Mouse (Mus musculus): ENCODE results near the gene 4930503E14Rik. TPM values are rescaled to one million over a fixed set of nuclear protein-coding genes. Genes with fewer than 3 reads are reported as not detected.
"Not testable (repeated sequence)": the region's sequence is repeated elsewhere in the genome, so short reads cannot be mapped to it uniquely, and the experiment has no call there.

4930503E14Rik gene
- polyA plus RNA-seq (2012; rRNA removed), result 6.8 and 7.4 TPM in 2 replicates

DNA sequence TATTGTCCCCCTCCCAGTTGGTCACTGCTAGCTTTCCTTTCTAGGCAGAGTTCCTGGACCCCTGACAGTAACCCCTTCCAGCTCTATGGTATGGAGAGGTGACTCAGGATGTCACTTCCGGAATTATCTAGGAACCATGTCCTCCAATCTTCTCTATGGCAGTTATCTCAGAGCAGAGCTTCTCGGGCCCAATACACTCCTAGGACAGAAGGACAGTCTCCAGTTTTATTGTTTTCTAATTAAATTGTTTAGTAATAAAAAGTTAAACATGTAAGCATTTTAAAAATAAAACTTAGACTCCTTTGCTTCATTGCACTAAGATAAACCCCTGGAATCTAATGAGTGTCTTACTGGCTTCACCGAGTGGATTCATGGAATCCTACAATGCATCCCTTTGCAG is at the start of gene 4930503E14Rik:
4930503E14Rik (minus strand) TSS at position 101 of the 400 bp plus-strand sequence.
- not testable (repeated sequence) for H3K27me3 ChIP-seq (ENCODE audit: control insufficient read depth, insufficient read depth, low read length); H3K4me1 ChIP-seq (ENCODE audit: control insufficient read depth, insufficient read depth, low read length); H3K27ac ChIP-seq (ENCODE audit: control insufficient read depth, insufficient read depth, low read depth, low read length); H3K36me3 ChIP-seq (ENCODE audit: control insufficient read depth, insufficient read depth, low read length)
- H3K4me3 ChIP-seq (ENCODE audit: control insufficient read depth, low read depth, low read length), result peak within 1 kb of the TSS; percentile 3

DNA sequence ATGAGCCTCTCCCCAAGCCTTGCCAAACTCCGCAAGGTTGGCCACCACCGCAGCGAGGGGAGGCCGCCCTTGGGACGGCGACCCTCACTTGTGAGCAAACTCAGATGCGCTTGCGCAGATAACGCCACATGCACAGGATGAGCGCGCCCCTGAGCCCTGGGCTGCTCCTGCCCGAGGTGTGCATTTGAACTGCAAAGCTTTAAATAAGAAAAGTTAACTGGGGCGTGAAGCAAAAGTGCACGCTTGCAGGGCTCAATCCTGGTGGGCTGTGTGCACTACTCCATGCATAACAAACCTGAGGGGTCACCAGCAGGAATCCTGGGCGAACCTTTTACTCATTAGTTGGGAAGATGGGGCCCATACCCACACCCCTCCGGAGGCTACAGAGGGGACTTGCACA is 35.0 kb upstream of the 4930503E14Rik start:
- Histone ChIP-seq H3K4me1 (ENCODE audit: control insufficient read depth, insufficient read depth, low read length) (peaks cover 4% of the 10 kb centered on the region; the same call in 1 of the 2 replicates), H3K27ac (ENCODE audit: control insufficient read depth, insufficient read depth, low read depth, low read length) (no peak overlapping the region), H3K27me3 (ENCODE audit: control insufficient read depth, insufficient read depth, low read length) (no peaks in the 10 kb centered on the region), H3K4me3 (ENCODE audit: control insufficient read depth, low read depth, low read length) (no peak overlapping the region), H3K36me3 (ENCODE audit: control insufficient read depth, insufficient read depth, low read length) (no peaks in the 10 kb centered on the region)
- TF ChIP-seq CTCF (IDR thresholded peaks at IDR 0.05; ENCODE audit: control insufficient read depth, insufficient read depth, insufficient replicate concordance, low read depth, low read length) (no peak), POLR2A (IDR thresholded peaks at IDR 0.05; ENCODE audit: control insufficient read depth, low read depth, low read length) (no peak)

DNA sequence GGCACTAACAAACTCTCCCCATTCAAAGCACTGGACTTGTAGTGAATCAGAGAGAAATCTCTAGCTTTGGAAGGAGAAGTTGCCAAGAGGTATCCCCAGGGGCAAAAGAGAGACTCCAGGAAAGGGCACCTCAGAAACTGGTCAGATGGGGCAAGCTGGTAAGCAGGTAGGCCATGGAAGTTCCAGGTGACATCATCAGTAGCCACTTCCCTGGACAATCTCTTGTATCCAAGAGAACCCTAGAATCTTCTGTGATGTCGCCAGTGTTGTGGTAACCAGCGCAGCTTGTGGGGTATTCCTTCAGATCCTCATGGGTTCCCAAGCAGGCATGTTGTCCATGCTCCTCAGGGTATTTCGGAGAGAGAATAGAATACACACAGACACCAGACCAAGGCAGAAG is 15.7 kb downstream of the 4930503E14Rik start, which contains the start of gene Gm8212:
Gm8212 (plus strand) TSS at position 301 of the 400 bp plus-strand sequence.
- H3K4me1 ChIP-seq (ENCODE audit: control insufficient read depth, insufficient read depth, low read length); H3K27ac ChIP-seq (ENCODE audit: control insufficient read depth, insufficient read depth, low read depth, low read length); H3K36me3 ChIP-seq (ENCODE audit: control insufficient read depth, insufficient read depth, low read length); H3K27me3 ChIP-seq (ENCODE audit: control insufficient read depth, insufficient read depth, low read length): not testable (repeated sequence)
- peak within 1 kb of the TSS; percentile 70 for H3K4me3 ChIP-seq (ENCODE audit: control insufficient read depth, low read depth, low read length)

DNA sequence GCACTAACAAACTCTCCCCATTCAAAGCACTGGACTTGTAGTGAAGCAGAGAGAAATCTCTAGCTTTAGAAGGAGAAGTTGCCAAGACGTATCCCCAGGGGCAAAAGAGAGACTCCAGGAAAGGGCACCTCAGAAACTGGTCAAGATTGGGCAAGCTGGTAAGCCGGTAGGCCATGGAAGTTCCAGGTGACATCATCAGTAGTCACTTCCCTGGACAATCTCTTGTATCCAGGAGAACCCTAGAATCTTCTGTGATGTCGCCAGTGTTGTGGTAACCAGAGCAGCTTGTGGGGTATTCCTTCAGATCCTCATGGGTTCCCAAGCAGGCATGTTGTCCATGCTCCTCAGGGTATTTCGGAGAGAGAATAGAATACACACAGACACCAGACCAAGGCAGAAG is 89.5 kb downstream of the 4930503E14Rik start, which contains the start of gene Gm3327:
Gm3327 (plus strand) TSS at position 301 of the 400 bp plus-strand sequence.
- H3K4me1 ChIP-seq (ENCODE audit: control insufficient read depth, insufficient read depth, low read length); H3K36me3 ChIP-seq (ENCODE audit: control insufficient read depth, insufficient read depth, low read length); H3K27me3 ChIP-seq (ENCODE audit: control insufficient read depth, insufficient read depth, low read length); H3K27ac ChIP-seq (ENCODE audit: control insufficient read depth, insufficient read depth, low read depth, low read length): not testable (repeated sequence)
- peak within 1 kb of the TSS; percentile 59 for H3K4me3 ChIP-seq (ENCODE audit: control insufficient read depth, low read depth, low read length)

Other genes with a start within 250 kb of the 4930503E14Rik start
- not detected in 2 replicates for gene Ang6, start 211.0 kb downstream of the 4930503E14Rik start, polyA plus RNA-seq (2012; rRNA removed)
- 0.27 and 1.0 TPM in 2 replicates for gene Ear2, start 110.6 kb downstream of the 4930503E14Rik start, polyA plus RNA-seq (2012; rRNA removed)
- 2.8 and 4.1 TPM in 2 replicates for gene Gm3327, start 89.4 kb downstream of the 4930503E14Rik start, polyA plus RNA-seq (2012; rRNA removed)
- gene Gm8212, start 15.6 kb downstream of the 4930503E14Rik start, polyA plus RNA-seq (2012; rRNA removed), result 0.63 and 2.4 TPM in 2 replicates
- 3.3 TPM in 2 replicates for gene Gm8220, start 72.3 kb upstream of the 4930503E14Rik start, polyA plus RNA-seq (2012; rRNA removed)
- gene Gm5930, start 125.3 kb upstream of the 4930503E14Rik start, polyA plus RNA-seq (2012; rRNA removed), result 2.2 and 3.0 TPM in 2 replicates
- gene Gm8229, start 152.1 kb upstream of the 4930503E14Rik start, polyA plus RNA-seq (2012; rRNA removed), result 1.2 and 1.7 TPM in 2 replicates
- 1.5 and 1.6 TPM in 2 replicates for gene Gm3371, start 197.4 kb upstream of the 4930503E14Rik start, polyA plus RNA-seq (2012; rRNA removed)
- gene Gm8232, start 220.4 kb upstream of the 4930503E14Rik start, polyA plus RNA-seq (2012; rRNA removed), result 1.2 and 1.8 TPM in 2 replicates

All from testis, adult 2 months (tissue).